ENCODE assay signal across 16 mouse cellular contexts in the genomic region with DNA sequence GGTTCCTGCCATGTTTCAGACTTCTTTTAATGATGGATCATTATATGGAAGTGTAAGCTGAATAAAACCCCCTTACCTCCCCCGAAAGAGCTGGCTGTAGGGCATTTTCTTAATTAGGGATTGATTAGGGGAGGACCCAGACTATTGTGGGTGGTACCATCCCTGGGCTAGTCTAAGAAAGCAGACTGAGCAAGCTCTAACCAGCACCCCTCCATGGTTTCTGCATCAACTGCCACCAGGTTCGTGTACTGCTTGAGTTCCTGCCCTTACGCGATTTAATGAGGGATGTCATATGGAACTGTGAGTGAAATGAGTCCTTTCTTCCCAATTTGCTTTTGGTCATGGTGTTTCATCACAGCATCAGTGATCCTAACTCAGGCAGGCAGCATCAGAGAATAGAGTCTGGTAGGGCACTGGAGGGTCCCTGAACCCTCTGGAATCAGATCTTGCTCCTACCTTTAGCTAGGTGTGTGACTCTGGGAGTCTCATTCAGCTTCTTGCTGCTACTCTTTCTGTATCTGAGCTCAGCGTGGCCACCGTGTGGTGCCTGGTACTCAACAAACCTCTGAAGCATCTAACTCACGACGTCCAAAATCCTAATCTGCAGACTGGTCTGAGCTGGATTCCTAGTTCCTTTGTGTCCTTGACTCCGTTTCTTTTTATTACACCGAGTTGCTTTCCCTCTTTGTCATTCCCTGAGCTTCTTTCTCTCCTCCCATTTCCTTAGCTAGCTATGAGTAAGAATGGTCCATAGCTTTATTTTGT.
A peak's percentile ranks its signal among the peaks of the same experiment; 100 is the strongest.
DNase-seq lines count a peak whose midpoint lies in the region; ATAC-seq and TF ChIP-seq lines count a peak whose summit lies in the region.
"Had no signal": no experiment of that assay in that cellular context is flagged by ENCODE, and none has a peak within 500 bp of the region (broad histone marks: within the 10 kb centered on the region; RNA-seq: fewer than 3 reads in every experiment).

No protein-coding gene starts in this region.

- no peak overlapping the region for H3K4me2 ChIP-seq in midbrain, embryonic 13.5 days (replicated peaks)
- no peak overlapping the region for H3K4me2 ChIP-seq in stomach, postnatal 0 days (replicated peaks; ENCODE audit: low read depth)
- no peak overlapping the region for H3K4me2 ChIP-seq in lung, postnatal 0 days (replicated peaks; ENCODE audit: low read depth, low read length)
- H3K4me2 ChIP-seq: forebrain, embryonic 13.5 days; heart, embryonic 13.5 days; hindbrain, embryonic 12.5 days had no signal

- no peak for TF ChIP-seq EP300 in stomach, postnatal 0 days (optimal IDR thresholded peaks at IDR 0.05)
- TF ChIP-seq EP300 in lung, postnatal 0 days (IDR thresholded peaks at IDR 0.05): no peak

- no peaks in the 10 kb centered on the region for H3K9me3 ChIP-seq in midbrain, embryonic 13.5 days
- H3K9me3 ChIP-seq in stomach, postnatal 0 days (ENCODE audit: control insufficient read depth, low read length): no peaks in the 10 kb centered on the region
- H3K9me3 ChIP-seq in lung, postnatal 0 days (ENCODE audit: low read length): no peaks in the 10 kb centered on the region
- H3K9me3 ChIP-seq: embryonic facial prominence, embryonic 10.5 days; forebrain, embryonic 13.5 days; heart, embryonic 13.5 days; hindbrain, embryonic 12.5 days had no signal

- peaks cover 5% of the 10 kb centered on the region; the same call in 1 of the 2 replicates for H3K4me1 ChIP-seq in midbrain, embryonic 13.5 days (replicated peaks)
- H3K4me1 ChIP-seq in stomach, postnatal 0 days (replicated peaks; ENCODE audit: control insufficient read depth, insufficient read depth): no peaks in the 10 kb centered on the region
- no peaks in the 10 kb centered on the region for H3K4me1 ChIP-seq in lung, postnatal 0 days (ENCODE audit: insufficient read depth, low read depth, low read length)
- H3K4me1 ChIP-seq: embryonic facial prominence, embryonic 10.5 days; forebrain, embryonic 13.5 days; heart, embryonic 13.5 days; hindbrain, embryonic 12.5 days had no signal

- no peak overlapping the region for H3K4me3 ChIP-seq in midbrain, embryonic 13.5 days (replicated peaks)
- no peak overlapping the region for H3K4me3 ChIP-seq in stomach, postnatal 0 days (ENCODE audit: low read depth, low read length)
- H3K4me3 ChIP-seq in lung, postnatal 0 days (ENCODE audit: low read depth, low read length): no peak overlapping the region
- H3K4me3 ChIP-seq: embryonic facial prominence, embryonic 10.5 days; forebrain, embryonic 13.5 days; heart, embryonic 13.5 days; hindbrain, embryonic 12.5 days had no signal

- no peaks in the 10 kb centered on the region; the same call in 1 of the 2 replicates for H3K27me3 ChIP-seq in midbrain, embryonic 13.5 days
- H3K27me3 ChIP-seq in stomach, postnatal 0 days (ENCODE audit: control insufficient read depth, insufficient read depth, low read length): no peaks in the 10 kb centered on the region
- H3K27me3 ChIP-seq in lung, postnatal 0 days (replicated peaks; ENCODE audit: insufficient read depth, low read length): no peaks in the 10 kb centered on the region
- H3K27me3 ChIP-seq: forebrain, embryonic 13.5 days; heart, embryonic 13.5 days; hindbrain, embryonic 12.5 days had no signal

- no peaks in the 10 kb centered on the region for H3K36me3 ChIP-seq in midbrain, embryonic 13.5 days
- no peaks in the 10 kb centered on the region for H3K36me3 ChIP-seq in stomach, postnatal 0 days (ENCODE audit: control insufficient read depth, insufficient read depth, low read length)
- no peaks in the 10 kb centered on the region for H3K36me3 ChIP-seq in lung, postnatal 0 days (ENCODE audit: insufficient read depth, low read length)
- H3K36me3 ChIP-seq: embryonic facial prominence, embryonic 10.5 days; heart, embryonic 13.5 days; hindbrain, embryonic 12.5 days had no signal

- 0 out of 2 replicates have a peak, but pooled peaks have one; percentile 4 for TF ChIP-seq CTCF in stomach, postnatal 0 days (IDR thresholded peaks at IDR 0.05; ENCODE audit: low read depth)
- no peak; the same call in 1 of the 2 replicates for TF ChIP-seq CTCF in lung, postnatal 0 days (IDR thresholded peaks at IDR 0.05)

- H3K27ac ChIP-seq in midbrain, embryonic 13.5 days: no peak overlapping the region
- no peak overlapping the region for H3K27ac ChIP-seq in stomach, postnatal 0 days (replicated peaks)
- no peak overlapping the region for H3K27ac ChIP-seq in lung, postnatal 0 days (ENCODE audit: low read length)
- H3K27ac ChIP-seq: embryonic facial prominence, embryonic 10.5 days; forebrain, embryonic 13.5 days; heart, embryonic 13.5 days; hindbrain, embryonic 12.5 days had no signal

- peak; percentile 11 for DNase-seq in ZHBTc4 (ENCODE audit: low read depth, low spot score)
- peak; percentile 11 for DNase-seq in brain, adult 2 months (ENCODE audit: low read depth, low spot score)
- no peak for DNase-seq in stomach, postnatal 0 days (ENCODE audit: low spot score)
- DNase-seq in lung, postnatal 0 days (ENCODE audit: low spot score): no peak
- no peak for DNase-seq in thymus, postnatal 4 days
- DNase-seq: adrenal gland, postnatal 10 days; cerebellum, adult 2 months; forebrain, postnatal 0 days; gastrocnemius, postnatal 14 days; heart, postnatal 36 days had no signal

- ATAC-seq in midbrain, embryonic 13.5 days: peak; percentile 53; the same call in 1 of the 2 replicates
- no peak for ATAC-seq in stomach, postnatal 0 days (ENCODE audit: low FRiP score, low TSS enrichment)
- no peak for ATAC-seq in lung, postnatal 0 days
- ATAC-seq: forebrain, embryonic 13.5 days; forebrain, postnatal 0 days; hindbrain, embryonic 16.5 days had no signal

- no peak overlapping the region for H3K9ac ChIP-seq in midbrain, embryonic 13.5 days (replicated peaks)
- H3K9ac ChIP-seq in stomach, postnatal 0 days (ENCODE audit: low read length): no peak overlapping the region
- H3K9ac ChIP-seq in lung, postnatal 0 days (replicated peaks; ENCODE audit: low read depth): no peak overlapping the region
- H3K9ac ChIP-seq: forebrain, embryonic 13.5 days; forebrain, postnatal 0 days; heart, embryonic 13.5 days; hindbrain, embryonic 12.5 days had no signal

- 44% methylated on average over 10 of the region's 10 CpGs for WGBS in midbrain, embryonic 13.5 days
- WGBS in stomach, postnatal 0 days: 64% methylated on average over 10 of the region's 10 CpGs
- WGBS in lung, postnatal 0 days: 58% methylated on average over 10 of the region's 10 CpGs

Comparison
In these comparisons a context has a peak if more than half of its experiments do, and no peak if none do; other contexts are left out.
1. DNase-seq: peak in ZHBTc4 (single experiment) and brain, adult 2 months (single experiment); none in stomach, postnatal 0 days (single experiment), lung, postnatal 0 days (single experiment) and thymus, postnatal 4 days (single experiment).